Mouse (Mus musculus) CH12.LX (cell line): ENCODE results near the gene Slit2.

Experiments used
- CHD1 ChIP-seq: IDR thresholded peaks from 2 replicates; pipeline ENCODE4 v1.6.1; 2012; ENCODE audit warnings: low read depth, low read length, improper control_type of control experiment, inconsistent platforms
- CTCF ChIP-seq, 2 experiments: IDR thresholded peaks in 1 of 2; conservative IDR thresholded peaks in 1 of 2; 2 replicates each; pipeline ENCODE4 v1.5.1; 2011 to 2012; ENCODE audit warnings: low read depth in 2 of 2, low read length in 2 of 2, improper control_type of control experiment in 1 of 2, inconsistent platforms in 1 of 2, mild to moderate bottlenecking in 1 of 2, moderate library complexity in 1 of 2
- KAT2A ChIP-seq: IDR thresholded peaks from 2 replicates; pipeline ENCODE4 v1.6.1; 2012; ENCODE audit warnings: low read length, improper control_type of control experiment, inconsistent platforms; ENCODE audit not compliant: insufficient replicate concordance
- POLR2A ChIP-seq: IDR thresholded peaks from 2 replicates; pipeline ENCODE4 v1.6.1; 2011; ENCODE audit warnings: low read depth, mild to moderate bottlenecking, improper control_type of control experiment, low read length
- RCOR1 ChIP-seq: conservative IDR thresholded peaks from 2 replicates; pipeline ENCODE4 v1.6.1; 2012; ENCODE audit warnings: low read depth, mild to moderate bottlenecking, inconsistent platforms, low read length, improper control_type of control experiment

GRCm38 (mm10) chr5:48006059-48006458 is 23.1 kb downstream of the Slit2 start:
- TF ChIP-seq KAT2A: no peak
- no peak for TF ChIP-seq POLR2A
- TF ChIP-seq RCOR1: no peak
- TF ChIP-seq CTCF (conservative IDR thresholded peaks at IDR 0.05 in 1 of 2, IDR thresholded peaks at IDR 0.05 in 1 of 2; ENCODE audit: low read depth in 2 of 2, low read length in 2 of 2): no peak
- no peak for TF ChIP-seq CHD1
